Mouse (Mus musculus): ENCODE results near the gene Alb. TPM values are rescaled to one million over a fixed set of nuclear protein-coding genes. Genes with fewer than 3 reads are reported as not detected.

The Alb gene
- 4.2 and 17.9 TPM in 2 replicates for polyA plus RNA-seq (2015; fragmentation: Nextera tagmentation; extraction: Ambion mirVana)

GRCm38 (mm10) chr5:90460619-90461018 is at the start of gene Alb:
TSS of gene Alb (plus strand) at chr5:90460897.

GRCm38 (mm10) chr5:90490518-90490917 is 29.8 kb downstream of the Alb start, which contains the start of gene Afp:
TSS of gene Afp (plus strand) at chr5:90490737.

GRCm38 (mm10) chr5:90518356-90519100 is 57.8 kb downstream of the Alb start, which contains the start of gene Afm:
TSS of gene Afm (plus strand) at chr5:90518932.

Other genes starting within 250 kb of the Alb start
- 24.2 and 24.9 TPM in 2 replicates for gene Cox18, start 236.9 kb upstream of the Alb start, polyA plus RNA-seq (2015; fragmentation: Nextera tagmentation; extraction: Ambion mirVana)
- 11.5 and 13.7 TPM in 2 replicates for gene Ankrd17, start 94.3 kb upstream of the Alb start, polyA plus RNA-seq (2015; fragmentation: Nextera tagmentation; extraction: Ambion mirVana)
- gene Gm9958, start 93.7 kb upstream of the Alb start, polyA plus RNA-seq (2015; fragmentation: Nextera tagmentation; extraction: Ambion mirVana), result 2.3 and 3.8 TPM in 2 replicates
- 2.2 and 11.1 TPM in 2 replicates for gene Afp, start 29.8 kb downstream of the Alb start, polyA plus RNA-seq (2015; fragmentation: Nextera tagmentation; extraction: Ambion mirVana)
- not detected in 2 replicates for gene Afm, start 58.0 kb downstream of the Alb start, polyA plus RNA-seq (2015; fragmentation: Nextera tagmentation; extraction: Ambion mirVana)
- not detected in 2 replicates for gene 5830473C10Rik, start 100.2 kb downstream of the Alb start, polyA plus RNA-seq (2015; fragmentation: Nextera tagmentation; extraction: Ambion mirVana)
- 21.7 and 24.5 TPM in 2 replicates for gene Rassf6, start 179.8 kb downstream of the Alb start, polyA plus RNA-seq (2015; fragmentation: Nextera tagmentation; extraction: Ambion mirVana)

Data from urinary bladder, postnatal 0 days (tissue).